Mouse (Mus musculus) heart, adult 8-10 months (tissue): ENCODE data around the gene Wdr95. TPM values are rescaled to one million over a fixed set of nuclear protein-coding genes. Genes with fewer than 3 reads are reported as not detected.

Experiments used
- DNase-seq: peaks from one replicate; pipeline ENCODE4 v3.0.0; 2022; ENCODE audit warnings: low spot score
- total RNA-seq, 4 experiments: library from RNA; stranded (reverse); gene quantifications; 2 replicates each; pipeline ENCODE4 v1.2.4; 2022

Wdr95 gene
- total RNA-seq, 4 experiments from 2014 or later: not detected

DNA sequence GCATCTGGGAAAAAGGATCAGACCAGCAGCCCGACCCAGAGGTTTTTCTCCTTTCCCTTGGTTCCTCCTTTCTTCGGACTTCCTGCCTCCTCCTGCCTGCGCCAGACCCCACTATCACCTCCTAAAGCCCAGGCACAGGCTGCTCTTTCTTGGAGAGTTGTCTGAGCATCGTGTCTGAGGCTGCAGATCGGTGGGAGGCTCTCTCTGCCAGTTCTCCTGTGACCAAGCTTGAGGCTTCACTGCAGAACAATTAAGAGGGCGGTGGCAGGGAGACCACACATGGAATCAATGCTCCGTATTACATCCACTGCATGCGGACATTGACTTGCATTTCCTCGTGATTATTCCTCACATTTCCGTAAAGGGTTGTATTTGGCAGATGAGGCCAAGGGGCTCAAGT lies 49.0 kb downstream of the Wdr95 start:
- DNase-seq: no peak

DNA sequence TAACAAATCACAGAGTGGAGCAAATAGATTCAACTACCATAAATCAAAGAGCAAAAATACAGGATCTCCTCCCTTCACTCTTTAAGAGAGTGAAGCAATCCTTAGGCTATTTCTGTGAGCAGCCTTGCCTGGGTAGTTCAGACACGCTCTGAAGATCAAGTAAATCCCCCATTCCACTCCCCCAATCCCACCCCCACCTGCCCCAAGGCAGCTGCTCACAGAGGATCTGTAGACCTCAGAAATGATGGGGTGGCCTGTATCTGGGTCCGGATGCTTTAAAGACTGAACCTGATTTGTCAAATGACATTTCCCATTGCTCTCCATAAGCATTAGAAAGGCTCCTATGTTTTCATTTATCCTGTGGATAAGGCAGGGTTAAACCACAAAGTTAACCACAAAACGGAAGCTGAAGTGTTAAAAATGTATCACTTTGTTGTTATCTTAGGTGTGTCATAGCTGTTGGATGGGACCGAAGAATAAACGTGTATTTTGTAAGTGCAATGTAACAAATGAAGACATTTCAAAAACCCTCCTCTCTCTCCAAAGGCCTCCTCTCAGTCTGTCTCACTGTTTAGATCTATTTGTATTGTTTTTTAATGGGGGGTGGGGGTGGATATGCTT lies 54.3 kb downstream of the Wdr95 start:
- DNase-seq: no peak

DNA sequence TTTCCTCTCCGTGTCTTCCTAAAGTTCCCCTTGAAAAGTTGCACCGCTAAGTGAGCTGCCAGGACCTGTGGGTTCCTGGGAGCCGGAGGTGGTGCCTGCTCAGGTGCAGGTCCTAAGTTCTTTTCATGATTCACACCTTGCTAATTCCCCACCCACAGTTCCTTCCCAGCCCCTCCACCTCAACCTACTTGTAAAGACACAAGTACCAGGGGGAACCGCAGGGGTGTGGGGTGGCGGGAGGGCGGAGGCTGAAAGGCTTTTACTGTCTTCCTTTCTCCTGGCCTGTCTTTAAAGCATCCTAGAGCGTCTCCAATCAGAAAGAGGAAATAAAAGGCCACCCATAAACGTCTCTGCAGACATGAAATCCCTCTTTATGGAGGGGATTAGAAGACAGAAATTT lies 55.0 kb downstream of the Wdr95 start:
- DNase-seq: no peak

DNA sequence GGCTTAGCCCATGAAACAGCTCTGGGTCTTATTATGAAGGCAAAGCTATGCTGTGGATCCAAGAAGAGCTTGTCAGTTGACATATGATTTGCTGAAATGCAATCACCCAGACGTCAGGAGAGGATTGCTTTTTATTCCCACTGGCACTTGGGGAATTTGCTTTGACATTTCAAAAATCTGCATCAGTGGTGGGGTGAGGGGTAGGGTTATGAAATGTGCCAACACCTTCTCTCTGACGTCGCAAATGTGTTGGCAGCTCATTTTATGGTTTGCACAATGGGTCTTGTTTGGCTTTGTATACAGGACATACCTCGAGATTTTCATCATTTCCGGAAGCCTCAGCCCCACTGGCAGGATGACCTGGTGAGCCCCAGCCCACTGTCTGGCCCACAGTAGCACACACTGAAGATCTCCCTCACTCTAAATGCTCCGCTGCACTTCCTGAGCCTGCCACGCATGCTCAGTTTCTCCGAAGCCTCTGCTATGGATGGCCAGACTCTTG lies 55.7 kb downstream of the Wdr95 start:
- no peak for DNase-seq

DNA sequence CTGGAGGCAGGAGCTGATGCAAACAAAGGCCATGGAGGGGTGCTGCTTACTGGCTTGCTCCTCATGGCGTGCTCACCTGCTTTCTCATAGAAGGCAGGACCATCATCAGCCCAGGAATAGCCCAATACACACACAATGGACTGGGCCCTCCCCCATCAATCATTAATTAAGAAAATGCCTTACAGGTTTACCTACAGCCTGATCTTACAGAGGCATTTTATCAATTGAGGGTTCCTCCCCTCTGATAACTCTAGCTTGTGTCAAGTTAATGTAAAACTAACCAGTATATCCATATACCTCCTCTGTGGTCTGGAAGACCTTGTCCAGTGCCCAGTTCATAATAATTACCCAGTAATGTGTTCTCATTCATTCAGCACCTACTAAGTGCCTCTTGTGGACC lies 56.8 kb downstream of the Wdr95 start:
- no peak for DNase-seq

DNA sequence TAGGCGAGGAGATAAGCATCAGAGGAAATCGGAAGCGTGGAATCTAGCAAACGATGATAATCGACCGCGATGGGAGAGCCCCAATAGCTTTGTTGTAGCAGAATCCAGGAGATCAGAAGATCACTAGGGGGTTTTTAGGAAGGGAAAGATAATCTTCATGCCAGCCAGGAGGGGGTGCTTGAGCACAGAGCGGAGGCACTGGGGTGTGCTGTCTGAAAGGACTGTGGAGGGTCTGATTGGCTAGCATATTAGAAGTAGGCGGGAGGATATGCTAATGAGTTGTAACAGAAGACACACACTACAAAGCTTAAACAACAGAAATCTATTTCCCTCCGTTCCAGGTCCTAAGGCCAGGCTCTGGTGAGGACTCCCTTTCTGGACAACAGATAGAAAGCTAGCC lies 57.4 kb downstream of the Wdr95 start:
- DNase-seq: no peak

DNA sequence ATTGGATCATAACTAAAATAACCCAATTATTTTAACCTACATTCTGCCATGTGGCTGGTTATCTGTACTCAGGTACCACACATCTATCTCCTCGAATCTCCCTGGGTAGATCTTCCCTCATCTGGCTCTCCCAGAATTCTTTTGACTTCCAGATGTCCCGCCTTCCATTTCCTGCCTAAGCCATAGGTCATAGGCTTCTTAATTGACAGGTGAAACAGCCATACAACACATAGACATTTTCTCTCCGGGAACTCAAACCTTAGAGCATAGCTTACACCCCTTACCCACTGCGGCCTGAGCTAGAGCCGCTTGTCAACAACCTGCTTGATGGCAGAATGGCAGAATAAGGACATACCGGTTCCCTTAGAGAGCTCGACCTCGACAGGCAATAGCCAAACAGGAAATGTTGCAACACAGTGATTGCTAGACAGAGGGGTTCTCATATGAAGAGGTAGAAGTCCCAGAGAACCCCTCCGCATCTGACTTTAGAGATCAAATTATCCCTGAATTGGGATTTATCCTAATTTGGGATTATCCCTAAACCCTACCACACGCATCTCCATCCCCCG lies 58.9 kb downstream of the Wdr95 start:
- DNase-seq: no peak

DNA sequence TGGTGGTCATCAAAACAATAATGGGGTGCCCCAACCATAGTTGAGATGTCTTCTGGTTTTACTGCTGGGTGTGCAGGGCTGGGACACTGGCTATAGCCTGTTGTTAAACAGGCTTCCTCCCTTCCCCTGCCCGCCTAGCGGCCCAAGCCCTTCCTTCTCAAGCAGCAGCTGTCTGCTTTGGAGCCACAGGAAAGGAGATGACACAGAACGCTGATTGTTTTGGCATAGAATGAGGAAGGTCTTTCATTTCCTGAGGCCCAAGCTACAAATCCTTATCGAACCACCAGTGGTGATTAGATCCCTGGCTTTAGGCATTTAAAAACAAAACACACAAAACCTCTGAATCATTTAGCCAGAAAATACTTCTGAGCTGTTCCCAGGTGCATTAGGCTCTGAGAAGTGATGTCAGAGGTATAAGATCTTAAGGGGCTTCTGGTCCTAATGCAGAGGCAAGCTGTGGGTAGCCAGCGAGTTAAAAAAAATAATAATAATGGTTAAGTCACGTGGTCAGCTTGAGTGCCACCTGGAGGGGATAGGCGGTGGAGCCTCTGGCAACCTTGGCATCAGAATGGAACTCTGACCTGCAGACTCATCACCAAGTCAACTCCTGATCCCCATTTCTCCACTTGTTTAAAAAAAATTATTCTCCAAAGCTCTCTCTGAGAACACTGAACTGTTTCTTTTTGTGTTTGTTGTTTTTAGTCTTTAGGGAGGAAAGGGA lies 60.5 kb downstream of the Wdr95 start:
- DNase-seq: no peak

DNA sequence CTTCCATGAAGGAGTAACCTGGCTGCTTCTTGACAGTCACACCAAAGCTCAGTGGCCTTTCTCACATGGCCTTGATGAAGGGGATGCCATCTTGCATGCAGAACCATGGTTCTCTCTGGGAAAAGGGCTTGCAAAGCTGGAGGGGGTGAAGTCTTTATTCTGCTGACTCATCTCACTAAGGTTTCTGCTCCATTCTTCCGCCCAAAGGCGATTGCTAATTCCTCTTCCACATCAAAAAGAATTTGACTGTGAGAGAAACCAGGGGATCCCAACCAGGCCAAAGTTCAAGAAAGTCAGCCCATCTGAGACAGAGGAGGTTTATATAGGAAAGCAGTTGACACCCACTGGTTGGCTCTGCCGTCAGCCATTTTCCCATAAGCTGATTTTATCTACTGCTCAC lies 61.5 kb downstream of the Wdr95 start:
- no peak for DNase-seq

DNA sequence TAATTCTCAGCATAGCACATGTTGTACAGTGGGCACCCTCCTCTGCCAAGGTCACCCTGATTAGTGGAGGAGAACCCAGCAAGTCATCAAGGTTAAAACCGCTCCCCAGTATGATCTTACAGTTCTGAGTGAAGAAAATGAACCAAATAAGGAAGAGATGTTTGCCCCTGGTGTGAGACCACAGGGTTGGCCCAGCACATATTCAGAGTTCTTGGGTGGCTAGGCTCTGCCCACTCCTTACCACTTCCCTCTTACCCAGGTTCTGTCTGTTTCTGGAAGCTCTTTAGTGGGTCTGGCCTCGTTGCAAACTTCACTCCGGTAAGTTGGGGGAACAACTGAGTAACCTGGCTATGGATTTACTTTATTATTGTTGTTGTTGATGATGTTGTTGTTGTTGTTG lies 65.7 kb downstream of the Wdr95 start:
- DNase-seq: no peak

DNA sequence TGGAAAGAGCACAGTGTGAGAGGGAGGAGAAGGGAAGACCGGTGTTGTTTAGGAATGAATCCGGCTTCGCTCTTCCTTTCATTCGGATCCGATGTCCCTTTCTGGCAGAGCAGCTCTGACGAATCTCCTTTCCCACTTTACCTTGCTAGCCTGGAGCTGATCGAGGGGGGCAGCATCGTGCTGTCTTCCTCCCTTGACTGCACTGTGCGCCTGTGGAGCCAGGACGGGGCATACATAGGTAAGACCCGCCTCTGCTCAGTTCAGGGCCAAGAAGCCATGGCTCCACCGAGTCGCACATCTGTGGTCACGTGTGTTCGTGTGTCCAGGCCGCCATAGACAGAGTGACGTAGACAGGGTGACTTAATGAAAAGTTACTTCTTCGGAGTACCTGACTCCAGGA lies 68.9 kb downstream of the Wdr95 start:
- no peak for DNase-seq

DNA sequence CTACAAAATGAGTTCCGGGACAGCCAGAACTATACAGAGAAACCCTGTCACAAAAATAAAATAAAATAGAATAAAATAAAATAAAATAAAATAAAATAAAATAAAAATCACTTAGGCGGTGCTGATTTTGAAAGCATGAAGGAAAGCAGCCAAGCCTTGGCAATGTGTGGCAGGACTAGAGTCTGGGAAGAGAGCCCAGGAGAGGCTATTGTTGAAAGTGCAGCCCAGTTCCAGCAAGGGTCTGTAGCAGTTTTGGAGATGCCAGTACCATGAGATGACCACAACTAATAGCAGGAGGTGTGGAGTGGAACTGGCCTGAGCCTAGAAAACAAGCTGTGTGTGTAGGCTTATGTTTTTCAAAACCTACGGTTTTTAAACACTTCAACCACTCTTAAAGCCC lies 73.5 kb downstream of the Wdr95 start:
- DNase-seq: no peak

DNA sequence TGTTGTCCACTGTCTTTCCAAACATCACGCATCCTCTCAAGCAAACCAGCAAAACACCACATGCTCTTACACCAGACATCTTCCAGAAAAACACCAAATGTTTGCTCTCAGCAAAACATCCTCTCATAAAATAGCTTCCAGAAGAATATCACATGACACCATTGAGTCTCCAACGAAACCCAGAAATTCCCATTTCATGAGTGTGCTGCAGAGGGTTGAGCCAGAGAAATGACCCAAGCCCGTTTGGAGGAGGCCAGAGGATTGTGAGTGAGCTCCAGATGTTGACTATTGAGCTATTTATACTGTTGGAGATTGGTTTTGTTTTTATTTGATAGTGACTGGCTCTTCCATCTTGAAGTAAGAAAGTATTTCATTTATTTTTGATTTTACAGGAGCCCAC lies 74.8 kb downstream of the Wdr95 start:
- no peak for DNase-seq

DNA sequence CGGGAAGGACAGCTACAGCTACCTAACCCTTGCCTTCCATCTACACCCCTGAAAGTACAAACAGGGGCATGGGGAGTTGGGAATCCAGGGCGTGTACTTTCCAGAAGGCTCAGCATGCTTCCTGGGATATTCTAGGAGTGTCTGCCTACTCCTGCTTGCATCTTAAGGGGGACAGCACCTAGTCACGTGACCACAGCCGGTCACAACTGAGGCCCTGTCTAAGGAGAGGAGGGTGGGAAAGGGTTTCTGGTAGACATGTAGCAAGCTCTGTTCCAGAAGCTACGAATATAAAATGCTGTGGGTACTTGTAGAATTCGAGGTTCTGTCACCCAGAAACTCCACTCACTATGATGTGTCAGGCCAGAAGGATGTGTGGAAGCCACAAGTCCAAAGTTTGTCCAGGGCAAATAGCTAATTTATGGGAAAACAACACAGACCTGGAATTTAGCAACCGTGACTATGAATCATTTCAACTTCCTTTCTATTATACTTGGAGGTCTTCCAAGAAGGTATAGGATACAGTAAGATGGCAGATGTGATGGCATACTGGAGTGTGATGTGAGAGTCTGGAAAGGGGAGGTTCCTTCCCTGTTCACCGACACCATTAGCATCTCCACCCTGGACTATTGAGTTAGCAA lies 78.7 kb downstream of the Wdr95 start:
- DNase-seq: no peak

DNA sequence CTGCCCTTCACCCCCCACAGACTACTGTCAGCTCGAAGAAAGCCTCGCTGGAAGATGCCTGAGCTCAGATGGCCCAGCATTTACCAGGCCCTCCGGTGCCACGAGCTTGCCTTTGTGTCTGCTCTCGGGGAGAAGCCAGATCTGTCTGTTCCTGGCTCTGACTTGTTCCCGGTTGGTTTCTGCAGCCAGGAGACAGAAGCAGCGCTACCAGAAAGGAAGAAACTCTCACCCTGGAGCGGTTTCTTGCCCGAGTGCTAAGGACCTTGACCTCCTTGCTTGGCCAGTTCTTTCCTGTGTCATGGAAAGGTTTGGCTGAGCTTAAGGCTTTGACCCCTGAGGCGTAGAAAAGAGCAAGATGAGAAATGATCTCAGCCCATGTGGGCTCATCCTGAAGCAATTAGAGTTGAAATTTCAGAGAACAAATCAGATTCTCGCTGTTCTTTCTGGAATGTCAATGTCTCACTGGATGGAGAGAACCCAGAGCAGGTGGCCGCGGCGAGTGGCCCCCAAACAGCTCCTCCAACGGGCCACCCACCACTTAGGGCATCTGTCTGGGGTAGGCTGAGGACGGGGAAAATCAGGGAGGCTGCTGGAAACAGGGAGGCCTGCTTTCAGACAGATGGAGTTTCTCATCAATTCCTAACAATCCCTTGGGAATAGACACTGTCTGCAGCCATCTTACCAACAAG lies 83.1 kb downstream of the Wdr95 start:
- DNase-seq: no peak

DNA sequence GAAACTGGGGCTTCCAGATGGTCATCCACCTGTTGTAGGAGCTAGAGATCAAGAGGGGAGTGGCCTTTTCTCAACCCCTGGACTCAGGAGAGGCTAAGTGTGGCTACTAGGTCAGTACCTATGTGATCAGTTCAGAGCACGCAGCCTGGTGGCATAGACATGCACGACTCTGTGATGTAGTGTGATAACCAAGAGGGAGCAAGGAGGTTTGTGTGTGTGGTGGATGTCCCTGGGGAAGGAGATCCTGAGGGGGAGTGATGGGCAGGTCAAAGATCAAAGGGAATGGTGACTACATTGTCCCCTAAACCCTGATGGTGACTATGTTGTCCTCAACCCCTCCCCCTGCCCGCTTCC lies 83.7 kb downstream of the Wdr95 start:
- DNase-seq: no peak

DNA sequence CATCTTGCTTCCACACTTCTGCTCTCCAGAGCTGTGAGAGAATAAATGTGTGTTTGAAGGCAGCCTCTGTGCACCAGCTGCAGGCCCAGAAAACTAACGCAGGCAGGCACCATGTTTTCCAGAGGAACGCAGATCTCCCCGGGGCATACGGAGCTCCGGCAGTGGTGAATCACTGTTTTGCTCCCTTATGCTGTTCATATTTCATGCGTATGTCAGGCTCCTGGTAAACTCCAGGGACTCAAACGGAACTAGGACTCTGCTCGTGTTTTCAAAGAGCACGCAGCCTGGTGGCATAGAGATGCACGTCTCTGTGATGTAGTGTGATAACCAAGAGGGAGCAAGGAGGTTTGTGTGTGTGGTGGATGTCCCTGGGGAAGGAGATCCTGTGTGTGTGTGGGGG lies 84.3 kb downstream of the Wdr95 start:
- DNase-seq: no peak

DNA sequence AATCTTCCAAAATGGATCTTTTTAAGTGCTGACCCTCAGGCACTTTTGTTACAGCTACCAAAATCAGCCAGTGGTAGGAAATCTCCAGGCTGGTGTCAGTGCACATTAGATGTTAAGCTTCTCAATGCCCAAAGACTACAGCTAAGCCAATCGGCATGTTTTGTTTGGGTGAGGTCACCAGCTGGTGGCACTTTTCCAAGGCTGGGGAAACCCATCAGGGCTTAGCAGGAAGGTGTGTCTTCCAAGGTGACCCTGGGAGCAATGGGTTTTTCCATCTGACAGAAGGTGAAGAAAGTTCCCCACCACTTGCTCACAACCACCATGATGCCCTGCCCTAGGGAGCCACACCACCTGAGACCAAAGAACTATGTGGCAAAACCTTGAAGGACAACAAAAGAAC lies 87.7 kb downstream of the Wdr95 start:
- no peak for DNase-seq

DNA sequence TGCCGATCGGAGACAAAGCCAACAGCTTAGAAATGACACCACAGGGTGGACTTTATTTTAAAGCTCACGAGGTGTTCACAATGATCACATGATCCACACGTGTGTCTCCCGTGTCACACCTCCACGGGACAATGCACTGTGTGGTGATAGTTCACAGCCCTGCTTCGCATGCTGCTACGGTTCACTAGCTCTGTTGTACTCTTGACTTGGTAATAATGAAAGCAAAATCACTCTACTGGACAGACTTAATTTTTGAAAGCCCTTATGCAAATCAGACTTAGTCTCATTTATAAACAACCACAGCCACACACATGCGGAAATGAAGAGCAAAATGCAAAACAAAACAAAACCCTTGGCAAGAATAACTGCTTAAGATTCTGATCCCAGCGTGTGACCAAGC lies 88.3 kb downstream of the Wdr95 start:
- no peak for DNase-seq

DNA sequence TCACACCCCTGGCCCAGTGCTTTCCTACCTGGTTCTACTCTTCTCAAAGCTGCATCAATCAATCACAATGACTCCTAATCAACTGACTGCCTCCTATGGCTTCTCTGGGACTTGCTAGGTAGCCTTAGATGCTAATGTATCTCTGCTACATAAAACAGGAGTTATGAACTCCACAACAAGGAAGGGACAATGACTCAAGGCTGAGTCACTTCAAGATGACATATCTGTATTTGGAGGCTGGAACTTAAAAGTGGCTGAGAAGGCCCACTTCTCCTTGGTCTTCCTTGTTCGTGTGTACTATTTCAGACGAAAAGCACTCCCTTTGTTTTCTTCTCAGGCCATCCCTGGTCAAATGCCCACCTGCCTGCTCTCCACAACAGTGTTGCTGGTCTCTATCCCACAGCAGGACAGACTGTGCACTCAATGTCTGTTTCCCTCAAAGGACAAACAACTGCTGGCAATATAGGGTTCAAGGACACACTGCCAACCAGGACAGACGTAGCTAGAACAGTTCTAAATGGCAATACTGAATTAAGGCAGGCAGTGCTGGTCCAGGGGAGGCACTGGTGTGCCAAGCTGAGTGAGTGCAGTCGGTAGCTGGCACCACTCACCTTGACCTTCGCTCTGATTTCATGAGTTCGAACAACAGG lies 89.4 kb downstream of the Wdr95 start:
- no peak for DNase-seq

DNA sequence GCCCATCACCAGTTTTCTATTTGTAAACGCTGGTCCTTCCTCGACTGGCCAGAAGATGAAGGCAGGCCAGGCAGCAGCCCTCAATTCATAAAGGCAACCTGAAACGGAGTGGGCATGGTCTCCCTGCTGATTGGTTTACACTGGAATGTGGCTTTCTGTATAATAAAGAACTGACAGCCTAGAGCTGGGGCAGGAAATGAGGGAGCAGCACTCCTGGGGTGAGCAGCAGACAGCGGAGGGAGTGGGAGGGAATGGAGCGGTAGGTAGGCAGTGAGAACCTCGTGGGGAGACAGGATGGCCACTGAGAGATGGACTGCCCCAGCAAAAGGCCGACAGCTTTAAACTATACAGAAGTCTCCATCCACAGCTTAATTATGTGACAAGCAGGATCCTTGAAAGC lies 93.7 kb downstream of the Wdr95 start:
- DNase-seq: no peak

DNA sequence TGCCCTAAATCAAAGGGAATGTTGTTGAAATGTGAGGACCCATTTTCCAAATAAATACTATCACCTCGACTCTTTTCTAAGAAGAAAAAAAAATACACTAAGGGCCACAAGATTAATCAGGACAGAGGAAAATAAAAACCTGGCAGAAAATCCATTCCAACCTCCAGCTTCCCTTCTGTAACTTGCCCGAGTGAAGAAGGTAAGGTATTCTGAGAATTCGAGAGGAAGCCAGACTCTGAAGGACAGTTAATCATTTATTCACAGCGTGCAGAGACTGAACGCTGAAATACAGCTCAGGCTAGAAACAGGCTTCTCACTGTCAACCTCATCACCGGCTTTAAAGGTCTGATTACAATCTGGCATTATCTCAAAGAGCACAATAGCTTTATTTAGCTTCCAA lies 94.2 kb downstream of the Wdr95 start:
- DNase-seq: no peak
